Mouse (Mus musculus): ENCODE measurements around the gene Zfp217. TPM values are rescaled to one million over a fixed set of nuclear protein-coding genes. Genes with fewer than 3 reads are reported as not detected.

The Zfp217 gene
- polyA plus RNA-seq, 1 experiment = 80.0 TPM

DNA sequence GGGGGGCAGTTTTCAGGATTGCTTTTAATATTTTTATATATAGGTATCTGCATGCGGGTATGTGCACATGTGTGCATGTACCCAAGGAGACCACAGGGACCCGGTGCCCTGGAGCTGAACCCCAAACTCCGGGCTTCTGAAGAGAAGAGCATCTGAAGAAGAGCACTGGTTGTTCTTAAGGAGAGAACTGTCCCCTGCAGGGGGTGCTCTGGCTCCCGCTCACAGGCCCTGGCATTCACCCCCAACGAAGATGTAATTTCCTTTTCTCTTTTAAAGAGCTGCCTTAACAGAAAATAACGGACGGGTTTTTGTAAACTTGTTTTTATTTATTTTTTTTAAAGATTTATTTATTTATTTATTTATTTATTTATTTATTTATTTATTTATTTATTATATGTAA, 46.0 kb downstream of the Zfp217 start:
- Histone ChIP-seq H3K27ac (ENCODE audit: control insufficient read depth, insufficient read depth, low read depth, low read length) (no peak overlapping the region), H3K27me3 (ENCODE audit: control insufficient read depth, insufficient read depth, low read length) (no peaks in the 10 kb centered on the region), H3K4me1 (ENCODE audit: control insufficient read depth, insufficient read depth, low read length) (0 out of 2 replicates have a peak, but pooled peaks cover 2% of the 10 kb centered on the region), H3K36me3 (ENCODE audit: control insufficient read depth, insufficient read depth, low read length) (no peaks in the 10 kb centered on the region), H3K4me3 (ENCODE audit: control insufficient read depth, low read depth, low read length) (no peak overlapping the region)
- no peak for TF ChIP-seq POLR2A (IDR thresholded peaks at IDR 0.05; ENCODE audit: control insufficient read depth, low read depth, low read length)
- no peak for TF ChIP-seq CTCF (IDR thresholded peaks at IDR 0.05; ENCODE audit: control insufficient read depth, insufficient read depth, insufficient replicate concordance, low read depth, low read length)

DNA sequence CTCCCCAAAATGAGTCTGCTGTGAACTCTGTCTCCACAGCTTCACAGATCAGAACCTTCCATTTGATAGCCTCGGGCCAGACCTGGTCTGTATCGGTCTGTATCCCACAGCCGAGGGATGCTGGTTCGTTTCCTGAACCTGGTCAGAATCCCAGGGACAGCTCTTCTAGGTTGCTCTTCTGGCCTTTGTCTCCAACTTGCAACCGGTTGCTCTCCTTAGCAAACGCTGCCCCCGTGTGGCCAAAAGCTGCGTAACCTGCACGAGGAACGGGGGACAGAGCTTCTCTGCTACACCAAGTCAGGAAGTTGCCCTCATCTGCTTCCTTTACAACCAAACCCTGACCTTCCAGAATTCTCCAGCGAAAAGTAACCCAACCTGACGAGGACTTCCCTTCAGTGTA, 46.8 kb downstream of the Zfp217 start:
- Histone ChIP-seq H3K4me1 (ENCODE audit: control insufficient read depth, insufficient read depth, low read length) (0 out of 2 replicates have a peak, but pooled peaks cover 2% of the 10 kb centered on the region), H3K27ac (ENCODE audit: control insufficient read depth, insufficient read depth, low read depth, low read length) (no peak overlapping the region)

DNA sequence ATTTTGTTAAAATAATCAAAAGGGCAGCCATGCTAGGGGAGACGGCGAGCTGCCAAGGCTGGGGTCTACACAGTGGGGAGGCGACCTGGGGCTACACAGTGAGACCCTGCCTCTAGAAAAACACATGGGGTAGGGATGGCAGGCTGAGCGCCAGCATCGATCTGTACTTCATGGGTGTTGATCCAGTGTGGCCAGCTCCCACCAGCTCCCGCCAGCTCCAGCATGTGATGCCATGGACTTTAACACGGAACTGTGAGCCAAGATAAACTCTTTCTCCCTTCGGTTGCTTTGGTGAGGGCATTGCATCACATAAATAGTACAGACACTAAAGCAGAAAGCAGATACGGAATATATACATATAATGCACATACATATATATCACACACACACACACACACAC, 53.0 kb downstream of the Zfp217 start:
- H3K36me3 ChIP-seq (ENCODE audit: control insufficient read depth, insufficient read depth, low read length) = no peaks in the 10 kb centered on the region
- TF ChIP-seq POLR2A (IDR thresholded peaks at IDR 0.05; ENCODE audit: control insufficient read depth, low read depth, low read length) (no peak), CTCF (IDR thresholded peaks at IDR 0.05; ENCODE audit: control insufficient read depth, insufficient read depth, insufficient replicate concordance, low read depth, low read length) (no peak)
- no peak overlapping the region for H3K27ac ChIP-seq (ENCODE audit: control insufficient read depth, insufficient read depth, low read depth, low read length)
- H3K4me1 ChIP-seq (ENCODE audit: control insufficient read depth, insufficient read depth, low read length) = peaks cover 7% of the 10 kb centered on the region; the same call in 1 of the 2 replicates
- no peaks in the 10 kb centered on the region for H3K27me3 ChIP-seq (ENCODE audit: control insufficient read depth, insufficient read depth, low read length)
- H3K4me3 ChIP-seq (ENCODE audit: control insufficient read depth, low read depth, low read length) = no peak overlapping the region

More for the DNA sequence above, 46.8 kb downstream of the Zfp217 start:
- TF ChIP-seq CTCF (IDR thresholded peaks at IDR 0.05; ENCODE audit: control insufficient read depth, insufficient read depth, insufficient replicate concordance, low read depth, low read length) (peak; percentile 98), POLR2A (IDR thresholded peaks at IDR 0.05; ENCODE audit: control insufficient read depth, low read depth, low read length) (no peak)
- no peak overlapping the region; the same call in 1 of the 2 replicates for H3K4me3 ChIP-seq (ENCODE audit: control insufficient read depth, low read depth, low read length)
- H3K36me3 ChIP-seq (ENCODE audit: control insufficient read depth, insufficient read depth, low read length) = no peaks in the 10 kb centered on the region
- H3K27me3 ChIP-seq (ENCODE audit: control insufficient read depth, insufficient read depth, low read length) = no peaks in the 10 kb centered on the region

DNA sequence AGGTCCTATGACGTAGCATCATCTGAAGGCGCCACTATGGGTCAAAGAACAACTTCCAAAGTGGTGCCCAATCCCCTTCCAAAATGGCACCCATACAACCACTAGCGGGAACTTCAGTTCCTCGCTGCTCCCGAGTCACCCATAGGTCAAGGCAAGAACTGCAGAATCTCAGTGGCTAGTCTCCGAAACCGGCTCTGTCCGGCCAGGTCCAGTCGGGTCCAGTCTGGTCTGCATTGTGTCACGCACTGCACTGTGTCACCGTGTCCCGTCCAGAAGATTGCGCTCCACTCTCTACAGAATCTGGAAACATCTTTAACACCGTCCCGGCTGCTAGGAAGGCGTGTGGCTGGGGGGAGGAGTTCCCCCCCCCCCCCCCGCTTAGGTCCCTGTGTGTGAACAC, 53.7 kb downstream of the Zfp217 start:
- no peak overlapping the region for H3K27ac ChIP-seq (ENCODE audit: control insufficient read depth, insufficient read depth, low read depth, low read length)
- no peak for TF ChIP-seq CTCF (IDR thresholded peaks at IDR 0.05; ENCODE audit: control insufficient read depth, insufficient read depth, insufficient replicate concordance, low read depth, low read length)
- TF ChIP-seq POLR2A (IDR thresholded peaks at IDR 0.05; ENCODE audit: control insufficient read depth, low read depth, low read length) = no peak
- peak overlapping the region; percentile 14 for H3K4me3 ChIP-seq (ENCODE audit: control insufficient read depth, low read depth, low read length)
- H3K27me3 ChIP-seq (ENCODE audit: control insufficient read depth, insufficient read depth, low read length) = no peaks in the 10 kb centered on the region
- H3K4me1 ChIP-seq (ENCODE audit: control insufficient read depth, insufficient read depth, low read length) = peaks cover 7% of the 10 kb centered on the region; the same call in 1 of the 2 replicates
- no peaks in the 10 kb centered on the region for H3K36me3 ChIP-seq (ENCODE audit: control insufficient read depth, insufficient read depth, low read length)

DNA sequence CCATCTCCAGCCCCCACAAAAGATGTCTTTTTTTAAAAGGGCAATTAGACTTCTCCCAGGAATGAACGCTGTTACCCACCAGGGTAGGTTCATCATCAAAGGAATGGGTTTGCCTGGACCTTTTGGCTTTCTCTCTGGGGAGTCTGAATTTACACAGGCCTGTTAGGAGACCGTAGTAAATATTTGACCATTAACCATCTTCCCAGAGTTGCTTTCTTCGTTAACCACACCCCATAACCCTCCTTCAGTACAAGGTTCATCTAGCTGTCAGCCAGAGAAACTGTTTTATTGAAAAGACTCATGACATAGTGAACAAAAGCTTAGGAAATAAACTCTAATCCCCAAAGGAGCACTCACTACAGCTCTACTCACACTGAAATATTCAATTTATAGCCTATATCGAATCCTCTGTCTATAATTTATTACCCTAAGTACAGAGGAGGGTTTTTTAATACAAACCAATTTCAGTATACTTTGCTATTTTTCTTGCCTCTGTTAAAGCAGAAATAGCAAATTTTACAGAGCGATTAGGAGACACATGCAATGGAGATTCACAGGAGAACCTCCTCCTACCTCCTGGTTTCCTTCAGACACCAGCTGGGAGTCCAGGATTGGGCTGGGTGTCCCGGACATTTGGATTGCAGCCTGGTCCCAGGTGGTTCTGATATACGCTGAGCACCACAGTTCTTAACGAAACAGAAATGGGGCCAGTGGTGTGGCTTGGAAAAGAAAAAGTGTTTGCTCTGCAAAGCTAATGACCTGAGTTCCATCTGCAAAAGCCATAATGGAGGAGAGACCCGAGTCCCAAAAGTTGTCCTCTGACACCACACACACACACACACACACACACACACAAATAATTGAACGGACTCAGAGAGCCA, 56.1 kb downstream of the Zfp217 start:
- Histone ChIP-seq H3K27ac (ENCODE audit: control insufficient read depth, insufficient read depth, low read depth, low read length) (no peak overlapping the region), H3K4me1 (ENCODE audit: control insufficient read depth, insufficient read depth, low read length) (peaks cover 5% of the 10 kb centered on the region; the same call in 1 of the 2 replicates), H3K36me3 (ENCODE audit: control insufficient read depth, insufficient read depth, low read length) (no peaks in the 10 kb centered on the region), H3K27me3 (ENCODE audit: control insufficient read depth, insufficient read depth, low read length) (no peaks in the 10 kb centered on the region), H3K4me3 (ENCODE audit: control insufficient read depth, low read depth, low read length) (no peak overlapping the region)
- no peak for TF ChIP-seq POLR2A (IDR thresholded peaks at IDR 0.05; ENCODE audit: control insufficient read depth, low read depth, low read length)
- no peak for TF ChIP-seq CTCF (IDR thresholded peaks at IDR 0.05; ENCODE audit: control insufficient read depth, insufficient read depth, insufficient replicate concordance, low read depth, low read length)

DNA sequence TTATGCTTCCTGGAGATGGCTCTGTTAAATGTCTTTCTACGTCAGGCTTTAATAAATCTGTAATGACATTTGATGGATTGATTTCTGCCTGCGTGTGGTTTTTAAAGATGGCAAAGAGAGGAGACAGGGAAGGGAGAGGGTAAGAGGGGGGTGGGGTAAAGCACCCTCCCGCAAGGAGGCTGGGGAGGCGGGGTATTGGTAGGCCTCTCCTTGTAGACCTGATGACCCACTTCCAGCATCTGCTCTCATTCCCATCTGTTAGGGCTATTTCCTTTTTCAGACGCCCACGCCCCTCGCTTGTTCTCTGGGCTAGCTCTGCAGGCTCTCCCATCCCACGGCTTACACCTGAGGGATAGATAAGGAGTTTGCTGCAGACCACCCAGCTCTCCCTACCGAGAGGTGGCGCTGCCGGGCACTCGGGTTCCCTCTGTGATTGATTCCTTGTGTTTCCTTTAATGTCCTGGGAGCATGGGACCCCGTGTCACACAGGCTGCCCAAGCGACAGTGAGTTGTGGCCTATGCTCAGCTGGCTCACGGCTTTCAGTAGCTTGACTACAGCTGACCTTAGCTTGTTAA, 69.4 kb downstream of the Zfp217 start:
- no peaks in the 10 kb centered on the region for H3K27me3 ChIP-seq (ENCODE audit: control insufficient read depth, insufficient read depth, low read length)
- no peaks in the 10 kb centered on the region for H3K36me3 ChIP-seq (ENCODE audit: control insufficient read depth, insufficient read depth, low read length)
- H3K4me3 ChIP-seq (ENCODE audit: control insufficient read depth, low read depth, low read length) = no peak overlapping the region
- H3K27ac ChIP-seq (ENCODE audit: control insufficient read depth, insufficient read depth, low read depth, low read length) = no peak overlapping the region
- no peaks in the 10 kb centered on the region for H3K4me1 ChIP-seq (ENCODE audit: control insufficient read depth, insufficient read depth, low read length)
- TF ChIP-seq POLR2A (IDR thresholded peaks at IDR 0.05; ENCODE audit: control insufficient read depth, low read depth, low read length) (no peak), CTCF (IDR thresholded peaks at IDR 0.05; ENCODE audit: control insufficient read depth, insufficient read depth, insufficient replicate concordance, low read depth, low read length) (peak; percentile 31; the same call in 1 of the 2 replicates)

DNA sequence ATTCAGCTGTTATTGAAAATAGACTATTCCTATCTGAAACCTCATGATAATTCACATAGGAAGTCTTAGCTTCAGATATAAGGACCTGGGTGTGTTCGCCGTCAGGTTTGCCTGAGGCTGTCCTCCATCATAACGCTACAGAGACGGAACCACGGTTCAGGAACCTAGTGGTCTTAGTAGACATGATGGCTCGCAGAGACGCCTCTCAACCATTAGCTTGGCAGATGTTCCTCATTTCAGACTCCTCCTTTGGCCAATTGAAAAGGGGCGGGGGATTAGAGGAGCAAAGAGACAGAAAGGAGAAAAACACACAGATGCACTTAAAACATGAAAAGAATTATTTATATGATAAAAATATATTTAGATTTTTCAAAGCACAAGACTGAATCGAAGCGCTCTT, 69.9 kb downstream of the Zfp217 start:
- Histone ChIP-seq H3K4me1 (ENCODE audit: control insufficient read depth, insufficient read depth, low read length) (no peaks in the 10 kb centered on the region), H3K27ac (ENCODE audit: control insufficient read depth, insufficient read depth, low read depth, low read length) (no peak overlapping the region), H3K4me3 (ENCODE audit: control insufficient read depth, low read depth, low read length) (no peak overlapping the region), H3K27me3 (ENCODE audit: control insufficient read depth, insufficient read depth, low read length) (no peaks in the 10 kb centered on the region), H3K36me3 (ENCODE audit: control insufficient read depth, insufficient read depth, low read length) (no peaks in the 10 kb centered on the region)
- TF ChIP-seq POLR2A (IDR thresholded peaks at IDR 0.05; ENCODE audit: control insufficient read depth, low read depth, low read length) (no peak), CTCF (IDR thresholded peaks at IDR 0.05; ENCODE audit: control insufficient read depth, insufficient read depth, insufficient replicate concordance, low read depth, low read length) (no peak)

All from testis, adult 2 months (tissue).